Mouse (Mus musculus): Measurements from ENCODE around the gene Cort. TPM values are rescaled to one million over a fixed set of nuclear protein-coding genes. Genes with fewer than 3 reads are reported as not detected.
A peak's percentile ranks its signal among the peaks of the same experiment; 100 is the strongest.
"Not testable (repeated sequence)": the region's sequence is repeated elsewhere in the genome, so short reads cannot be mapped to it uniquely, and the experiment has no call there.

Gene Cort
- polyA plus RNA-seq, 1 experiment from 2014 or later: 0.54 TPM

DNA sequence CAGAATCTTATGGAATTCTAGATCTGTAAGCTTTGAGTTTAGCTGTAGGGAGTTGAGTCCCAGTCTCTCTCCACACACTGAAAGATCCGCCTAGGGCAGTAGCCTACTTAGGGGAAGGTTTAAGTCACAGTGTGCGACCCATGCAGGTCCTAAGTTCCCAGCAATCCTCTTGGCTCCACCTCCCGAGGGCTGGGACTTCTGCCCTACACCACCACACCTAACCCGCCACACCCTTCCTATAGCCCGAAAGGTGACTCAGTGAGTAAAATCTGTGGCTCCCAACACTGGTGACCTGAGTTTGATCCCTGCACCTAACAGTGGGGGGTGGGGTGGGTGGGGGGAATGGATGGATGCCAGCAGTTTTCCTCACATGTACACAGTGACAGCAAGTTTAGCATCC, 3.1 kb downstream of the Cort start:
- H3K36me3 ChIP-seq (replicated peaks): peaks cover 41% of the 10 kb centered on the region
- WGBS: 68% methylated on average over 5 of the region's 5 CpGs
- H3K9me3 ChIP-seq: no peaks in the 10 kb centered on the region
- DNase-seq (ENCODE audit: low spot score): no peak
- H3K27ac ChIP-seq (replicated peaks): no peak overlapping the region
- no peak overlapping the region for H3K4me3 ChIP-seq
- H3K27me3 ChIP-seq (replicated peaks; ENCODE audit: low read depth, poor library complexity, severe bottlenecking): no peaks in the 10 kb centered on the region
- H3K4me1 ChIP-seq: 0 out of 2 replicates have a peak, but pooled peaks cover 8% of the 10 kb centered on the region

DNA sequence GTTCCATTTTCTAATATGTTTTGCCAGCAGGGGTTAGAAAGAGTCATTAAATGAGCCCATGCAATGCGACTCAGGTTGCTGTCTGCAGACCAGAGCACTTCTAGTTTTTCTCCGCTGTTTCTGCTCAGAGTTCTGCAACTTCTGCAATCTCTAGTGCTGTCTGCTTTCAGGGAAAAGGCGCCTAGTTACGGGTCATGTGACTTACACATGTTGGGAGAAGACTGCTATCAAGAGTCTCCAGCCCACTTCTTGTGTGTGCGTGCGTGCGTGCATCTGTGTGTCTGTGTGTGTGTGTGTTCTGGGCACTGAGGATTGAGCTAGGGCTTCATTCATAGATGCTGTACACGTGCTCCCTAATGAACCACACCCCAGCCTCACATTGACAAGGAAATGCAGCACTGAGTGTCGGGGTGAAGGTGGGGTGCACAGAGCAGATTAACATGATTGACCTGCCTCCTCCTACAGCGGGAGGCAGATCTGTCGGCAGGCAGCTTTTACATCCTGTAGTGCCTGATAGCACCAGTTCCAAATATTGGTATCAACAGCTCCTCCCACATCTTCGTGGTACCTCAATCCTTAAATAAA, 6.5 kb downstream of the Cort start:
- not testable (repeated sequence) for H3K4me1 ChIP-seq; H3K27me3 ChIP-seq (replicated peaks; ENCODE audit: low read depth, poor library complexity, severe bottlenecking); DNase-seq (ENCODE audit: low spot score); H3K4me3 ChIP-seq; H3K9me3 ChIP-seq; H3K27ac ChIP-seq (replicated peaks)
- H3K36me3 ChIP-seq (replicated peaks): peaks cover 28% of the 10 kb centered on the region
- 88% methylated on average over 12 of the region's 12 CpGs for WGBS

- no peaks in the 10 kb centered on the region for H3K9me3 ChIP-seq
- under 1% methylated on average over 35 of the region's 35 CpGs for WGBS
- H3K27ac ChIP-seq (replicated peaks): peak within 1 kb of the TSS; percentile 74
- H3K4me1 ChIP-seq: peaks cover 12% of the 10 kb centered on the region
- H3K27me3 ChIP-seq (replicated peaks; ENCODE audit: low read depth, poor library complexity, severe bottlenecking): no peaks in the 10 kb centered on the region
- DNase-seq (ENCODE audit: low spot score): peak; percentile 90
- H3K4me3 ChIP-seq: peak within 1 kb of the TSS; percentile 74
- H3K36me3 ChIP-seq (replicated peaks): peaks cover 23% of the 10 kb centered on the region
Observed at GRCm38 (mm10) chr4:149103875-149104561, 22.5 kb downstream of the Cort start, which contains the start of gene Dffa. Dffa (plus strand) TSS chr4:149104146.

- Histone ChIP-seq H3K4me1 (peaks cover 28% of the 10 kb centered on the region), H3K36me3 (replicated peaks) (peaks cover 5% of the 10 kb centered on the region), H3K4me3 (no peak overlapping the region), H3K27ac (replicated peaks) (no peak overlapping the region), H3K9me3 (no peaks in the 10 kb centered on the region), H3K27me3 (replicated peaks; ENCODE audit: low read depth, poor library complexity, severe bottlenecking) (no peaks in the 10 kb centered on the region)
- WGBS: 84% methylated on average over 3 of the region's 3 CpGs
- DNase-seq (ENCODE audit: low spot score): no peak
Observed at GRCm38 (mm10) chr4:149101456-149101855, 25.1 kb downstream of the Cort start.

DNA sequence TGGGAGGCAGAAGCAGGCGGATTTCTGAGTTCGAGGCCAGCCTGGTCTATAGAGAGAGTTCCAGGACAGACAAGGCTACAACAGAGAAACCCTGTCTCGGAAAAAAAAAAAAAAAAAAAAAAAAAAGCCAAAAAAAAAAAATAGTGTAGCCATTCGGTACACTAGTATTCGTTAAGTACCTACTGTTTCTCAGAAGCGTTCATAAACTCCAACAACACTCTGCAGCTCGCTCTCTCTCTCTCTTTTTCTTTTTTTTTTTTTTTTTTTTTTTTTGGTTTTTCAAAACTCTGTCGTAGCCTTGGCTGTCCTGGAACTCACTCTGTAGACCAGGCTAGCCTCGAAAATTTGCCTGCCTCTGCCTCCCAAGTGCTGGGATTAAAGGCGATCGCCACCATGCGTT, 26.1 kb downstream of the Cort start:
- not testable (repeated sequence) for H3K27me3 ChIP-seq (replicated peaks; ENCODE audit: low read depth, poor library complexity, severe bottlenecking); DNase-seq (ENCODE audit: low spot score); H3K4me3 ChIP-seq; H3K27ac ChIP-seq (replicated peaks); H3K36me3 ChIP-seq (replicated peaks); H3K9me3 ChIP-seq
- 86% methylated on average over 12 of the region's 12 CpGs for WGBS
- peaks cover 28% of the 10 kb centered on the region for H3K4me1 ChIP-seq

- Histone ChIP-seq H3K4me1 (peaks cover 23% of the 10 kb centered on the region), H3K36me3 (replicated peaks) (peaks cover 3% of the 10 kb centered on the region; the same call in 1 of the 2 replicates), H3K27ac (replicated peaks) (peak within 1 kb of the TSS; percentile 94), H3K9me3 (no peaks in the 10 kb centered on the region), H3K27me3 (replicated peaks; ENCODE audit: low read depth, poor library complexity, severe bottlenecking) (no peaks in the 10 kb centered on the region), H3K4me3 (peak within 1 kb of the TSS; percentile 100)
- DNase-seq (ENCODE audit: low spot score): peak; percentile 94
- under 1% methylated on average over 50 of the region's 50 CpGs for WGBS
Observed at GRCm38 (mm10) chr4:149099369-149100017, 27.1 kb downstream of the Cort start, which contains the start of gene Pex14. Pex14 (minus strand) TSS chr4:149099876.

DNA sequence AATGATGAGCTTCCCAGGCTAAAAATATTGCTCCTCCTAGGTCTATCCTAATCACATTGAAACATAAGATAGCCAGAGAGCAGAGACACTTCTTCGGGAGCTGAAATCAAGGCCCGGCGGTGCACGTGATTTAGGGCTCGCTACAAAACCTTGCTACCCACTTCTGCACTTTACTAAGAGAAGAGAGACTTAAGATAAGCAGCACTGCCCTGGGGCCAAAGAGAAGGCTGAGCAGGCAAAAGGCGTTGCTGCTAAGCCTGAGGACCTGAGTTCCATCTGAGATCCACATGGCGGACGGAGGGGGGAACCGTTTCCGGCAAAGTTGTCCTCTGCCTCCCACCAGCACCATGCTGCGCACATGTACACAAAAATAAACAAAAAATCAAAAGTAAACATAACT, 28.0 kb downstream of the Cort start:
- no peaks in the 10 kb centered on the region for H3K9me3 ChIP-seq
- WGBS: 24% methylated on average over 11 of the region's 11 CpGs
- DNase-seq (ENCODE audit: low spot score): no peak
- peak overlapping the region; percentile 94 for H3K27ac ChIP-seq (replicated peaks)
- H3K4me3 ChIP-seq: peak overlapping the region; percentile 100
- peaks cover 13% of the 10 kb centered on the region for H3K36me3 ChIP-seq (replicated peaks)
- peaks cover 17% of the 10 kb centered on the region for H3K4me1 ChIP-seq
- H3K27me3 ChIP-seq (replicated peaks; ENCODE audit: low read depth, poor library complexity, severe bottlenecking): no peaks in the 10 kb centered on the region

GRCm38 (mm10) chr4:149097956-149098355, 28.6 kb downstream of the Cort start:
- Histone ChIP-seq H3K4me3 (peak overlapping the region; percentile 100), H3K36me3 (replicated peaks) (peaks cover 19% of the 10 kb centered on the region), H3K27me3 (replicated peaks; ENCODE audit: low read depth, poor library complexity, severe bottlenecking) (no peaks in the 10 kb centered on the region), H3K4me1 (peaks cover 17% of the 10 kb centered on the region), H3K9me3 (no peaks in the 10 kb centered on the region; the same call in 1 of the 2 replicates), H3K27ac (replicated peaks) (no peak overlapping the region)
- no peak for DNase-seq (ENCODE audit: low spot score)
- WGBS: 82% methylated on average over 3 of the region's 3 CpGs

- DNase-seq (ENCODE audit: low spot score): no peak
- Histone ChIP-seq H3K36me3 (replicated peaks) (peaks cover 37% of the 10 kb centered on the region), H3K4me3 (no peak overlapping the region), H3K27me3 (replicated peaks; ENCODE audit: low read depth, poor library complexity, severe bottlenecking) (no peaks in the 10 kb centered on the region), H3K27ac (replicated peaks) (no peak overlapping the region), H3K9me3 (no peaks in the 10 kb centered on the region; the same call in 1 of the 2 replicates), H3K4me1 (0 out of 2 replicates have a peak, but pooled peaks cover 7% of the 10 kb centered on the region)
- WGBS: 90% methylated on average over 8 of the region's 8 CpGs
Observed at GRCm38 (mm10) chr4:149091364-149091763, 35.2 kb downstream of the Cort start.

- no peak for DNase-seq (ENCODE audit: low spot score)
- H3K27ac ChIP-seq (replicated peaks): no peak overlapping the region
- H3K9me3 ChIP-seq: no peaks in the 10 kb centered on the region
- no peaks in the 10 kb centered on the region for H3K27me3 ChIP-seq (replicated peaks; ENCODE audit: low read depth, poor library complexity, severe bottlenecking)
- peaks cover 8% of the 10 kb centered on the region for H3K36me3 ChIP-seq (replicated peaks)
- no peak overlapping the region for H3K4me3 ChIP-seq
- whole genome bisulfite sequencing: 82% methylated on average over 5 of the region's 5 CpGs
- H3K4me1 ChIP-seq: 0 out of 2 replicates have a peak, but pooled peaks cover 5% of the 10 kb centered on the region
Observed at GRCm38 (mm10) chr4:149085381-149085780, 41.2 kb downstream of the Cort start.

- no peak for DNase-seq (ENCODE audit: low spot score)
- H3K36me3 ChIP-seq (replicated peaks): peaks cover 8% of the 10 kb centered on the region
- H3K4me3 ChIP-seq: no peak overlapping the region
- no peak overlapping the region for H3K27ac ChIP-seq (replicated peaks)
- no peaks in the 10 kb centered on the region for H3K9me3 ChIP-seq
- no peaks in the 10 kb centered on the region for H3K27me3 ChIP-seq (replicated peaks; ENCODE audit: low read depth, poor library complexity, severe bottlenecking)
- WGBS: 88% methylated on average over 17 of the region's 17 CpGs
- peaks cover 15% of the 10 kb centered on the region for H3K4me1 ChIP-seq
Observed at GRCm38 (mm10) chr4:149081528-149081927, 45.0 kb downstream of the Cort start.

DNA sequence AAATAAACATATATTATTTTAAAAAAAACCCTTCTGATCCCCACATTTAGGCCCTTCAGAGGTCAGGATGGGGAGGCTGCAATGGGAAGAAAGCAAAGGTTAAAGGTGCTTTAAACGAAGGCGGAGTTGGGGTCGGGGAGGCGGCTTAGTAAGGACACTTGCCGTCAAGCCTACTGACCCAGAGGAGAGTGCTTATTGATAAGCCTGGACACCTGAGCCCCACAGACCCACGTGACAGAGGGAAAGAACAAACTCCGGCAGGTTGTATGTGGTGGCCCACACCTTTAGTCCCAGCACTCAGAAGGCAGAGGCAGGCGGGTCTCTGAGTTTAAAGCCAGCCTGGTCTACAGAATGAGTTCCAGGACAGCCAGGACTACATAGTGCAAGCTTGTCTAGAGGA, 46.5 kb downstream of the Cort start:
- 91% methylated on average over 8 of the region's 8 CpGs for WGBS

More for the DNA sequence above, 46.5 kb downstream of the Cort start:
- no peaks in the 10 kb centered on the region for H3K27me3 ChIP-seq (replicated peaks; ENCODE audit: low read depth, poor library complexity, severe bottlenecking)
- DNase-seq (ENCODE audit: low spot score): no peak
- no peak overlapping the region for H3K27ac ChIP-seq (replicated peaks)
- H3K4me3 ChIP-seq: no peak overlapping the region
- H3K36me3 ChIP-seq (replicated peaks): peaks cover 15% of the 10 kb centered on the region
- H3K4me1 ChIP-seq: peaks cover 25% of the 10 kb centered on the region
- H3K9me3 ChIP-seq: no peaks in the 10 kb centered on the region
